Mouse (Mus musculus) retina, embryonic 14.5 days (tissue): Measurements from ENCODE around the gene Eif2b2.

Experiments
- DNase-seq: peaks from one replicate; pipeline ENCODE4 v3.0.0-alpha.2; 2015; ENCODE audit warnings: low spot score

The Eif2b2 gene

GRCm38 (mm10) chr12:85219236-85219904 is at the start of gene Eif2b2:
TSS of gene Eif2b2 (plus strand) at chr12:85219481.
- peak; percentile 99 for DNase-seq

GRCm38 (mm10) chr12:85169877-85170276 is 49.4 kb upstream of the Eif2b2 start:
- no peak for DNase-seq

GRCm38 (mm10) chr12:85170284-85170947 is 48.9 kb upstream of the Eif2b2 start:
- no peak for DNase-seq

GRCm38 (mm10) chr12:85170948-85171307 is 48.4 kb upstream of the Eif2b2 start:
- DNase-seq, result no peak

- no peak for DNase-seq
These were observed 45.3 kb upstream of the Eif2b2 start for GRCm38 (mm10) chr12:85174016-85174415.

- DNase-seq, result no peak
These were observed 44.1 kb upstream of the Eif2b2 start for GRCm38 (mm10) chr12:85175087-85175675.

GRCm38 (mm10) chr12:85175926-85176845 is 43.1 kb upstream of the Eif2b2 start:
- peak; percentile 73 for DNase-seq

- DNase-seq, result peak; percentile 70
These were observed 42.3 kb upstream of the Eif2b2 start for GRCm38 (mm10) chr12:85176846-85177523.

- DNase-seq, result no peak
These were observed 41.5 kb upstream of the Eif2b2 start, which contains the start of gene Pgf for GRCm38 (mm10) chr12:85177740-85178239. TSS of gene Pgf (minus strand) at chr12:85177790.

GRCm38 (mm10) chr12:85178294-85178693 is 41.0 kb upstream of the Eif2b2 start:
- DNase-seq, result no peak

GRCm38 (mm10) chr12:85181475-85182344 is 37.6 kb upstream of the Eif2b2 start:
- no peak for DNase-seq

GRCm38 (mm10) chr12:85182345-85182643 is 37.0 kb upstream of the Eif2b2 start:
- peak; percentile 66 for DNase-seq

GRCm38 (mm10) chr12:85182898-85183297 is 36.4 kb upstream of the Eif2b2 start:
- no peak for DNase-seq

- DNase-seq, result no peak
These were observed 35.2 kb upstream of the Eif2b2 start for GRCm38 (mm10) chr12:85184118-85184517.

- DNase-seq, result no peak
These were observed 33.5 kb upstream of the Eif2b2 start for GRCm38 (mm10) chr12:85185810-85186209.

- DNase-seq, result no peak
These were observed 32.9 kb upstream of the Eif2b2 start for GRCm38 (mm10) chr12:85186361-85186760.

- DNase-seq, result no peak
These were observed 29.0 kb upstream of the Eif2b2 start for GRCm38 (mm10) chr12:85190290-85190689.

GRCm38 (mm10) chr12:85192461-85193108 is 26.7 kb upstream of the Eif2b2 start:
- no peak for DNase-seq

GRCm38 (mm10) chr12:85193146-85193545 is 26.1 kb upstream of the Eif2b2 start:
- DNase-seq, result no peak
